Mouse (Mus musculus): ENCODE measurements around the gene Cxcr6. TPM values are rescaled to one million over a fixed set of nuclear protein-coding genes. Genes with fewer than 3 reads are reported as not detected.

Gene Cxcr6
- polyA plus RNA-seq (2014; fragmentation: Illumina TruSeq; extraction: RNeasy Lipid Tissue Mini Kit (QIAGEN cat#74804)): 4.3 TPM

DNA sequence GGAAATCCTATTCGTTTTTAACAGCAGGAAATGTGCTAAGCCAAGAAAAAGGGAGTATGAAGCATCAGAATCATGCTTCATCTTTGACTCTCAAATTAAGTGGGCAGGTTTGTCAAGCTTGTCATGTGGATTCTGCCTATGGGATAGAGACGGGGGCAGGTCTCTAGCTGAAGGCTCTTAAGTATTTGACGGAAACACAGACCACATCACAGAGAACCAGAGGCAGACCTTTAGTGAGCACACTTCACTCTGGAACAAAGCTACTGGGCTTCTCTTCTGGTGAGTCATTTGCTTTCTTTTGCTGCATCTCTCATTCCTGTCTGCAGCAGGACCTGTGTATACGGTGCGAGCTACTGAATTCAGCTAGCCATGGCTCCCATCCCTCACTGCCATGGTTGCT, at the start of gene Cxcr6:
Gene Cxcr6, plus strand, starts transcription at position 209 of the 400 bp plus-strand sequence.

DNA sequence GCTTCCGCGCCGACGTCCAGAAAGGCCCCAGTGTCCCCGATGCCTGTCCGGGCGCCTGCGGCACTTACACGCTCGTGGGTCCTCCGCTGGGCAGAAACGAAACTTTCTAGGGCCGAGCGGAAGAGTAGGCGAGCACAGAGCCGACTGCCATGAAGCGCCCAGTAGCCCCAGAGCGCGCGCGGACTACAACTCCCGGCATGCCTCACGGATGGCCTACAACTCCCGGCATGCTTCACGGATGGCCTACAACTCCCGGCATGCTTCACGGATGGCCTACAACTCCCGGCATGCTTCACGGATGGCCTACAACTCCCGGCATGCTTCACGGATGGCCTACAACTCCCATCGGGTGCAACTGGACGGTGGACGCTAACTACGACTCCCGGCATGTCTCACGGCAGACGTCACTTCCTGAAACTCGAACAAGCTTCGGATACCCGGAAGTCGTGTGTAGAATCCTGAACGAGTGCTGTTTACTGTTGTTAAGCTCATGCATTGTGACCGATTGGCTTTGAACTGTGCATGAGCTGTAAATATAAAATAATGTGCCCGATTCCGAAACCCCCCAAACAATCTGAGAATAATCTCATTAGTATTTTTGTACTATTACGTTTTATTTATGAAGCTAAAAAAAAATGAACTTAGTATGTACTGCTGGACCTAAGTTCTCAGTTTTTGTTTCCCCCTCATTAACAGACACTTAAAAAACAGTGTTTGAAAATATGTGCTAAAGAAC, 45.6 kb downstream of the Cxcr6 start, which contains the start of gene Fyco1:
Gene Fyco1, minus strand, starts transcription at position 187 of the 736 bp plus-strand sequence.

Other genes starting within 250 kb of the Cxcr6 start
- gene Slc6a20b, start 173.9 kb upstream of the Cxcr6 start, polyA plus RNA-seq (2014; fragmentation: Illumina TruSeq; extraction: RNeasy Lipid Tissue Mini Kit (QIAGEN cat#74804)): 0.26 TPM
- gene Ccr9, start 128.0 kb upstream of the Cxcr6 start, polyA plus RNA-seq (2014; fragmentation: Illumina TruSeq; extraction: RNeasy Lipid Tissue Mini Kit (QIAGEN cat#74804)): 0.54 TPM
- gene Slc6a20a, start 127.6 kb upstream of the Cxcr6 start, polyA plus RNA-seq (2014; fragmentation: Illumina TruSeq; extraction: RNeasy Lipid Tissue Mini Kit (QIAGEN cat#74804)): 1.1 TPM
- 205 TPM for gene Lztfl1, start 88.8 kb upstream of the Cxcr6 start, polyA plus RNA-seq (2014; fragmentation: Illumina TruSeq; extraction: RNeasy Lipid Tissue Mini Kit (QIAGEN cat#74804))
- gene Fyco1, start 45.4 kb downstream of the Cxcr6 start, polyA plus RNA-seq (2014; fragmentation: Illumina TruSeq; extraction: RNeasy Lipid Tissue Mini Kit (QIAGEN cat#74804)): 21.8 TPM
- gene Xcr1, start 55.6 kb downstream of the Cxcr6 start, polyA plus RNA-seq (2014; fragmentation: Illumina TruSeq; extraction: RNeasy Lipid Tissue Mini Kit (QIAGEN cat#74804)): 0.80 TPM
- gene Ccr1, start 162.2 kb downstream of the Cxcr6 start, polyA plus RNA-seq (2014; fragmentation: Illumina TruSeq; extraction: RNeasy Lipid Tissue Mini Kit (QIAGEN cat#74804)): 3.1 TPM
- not detected for gene Ccr1l1, start 171.9 kb downstream of the Cxcr6 start, polyA plus RNA-seq (2014; fragmentation: Illumina TruSeq; extraction: RNeasy Lipid Tissue Mini Kit (QIAGEN cat#74804))
- gene Ccr3, start 215.5 kb downstream of the Cxcr6 start, polyA plus RNA-seq (2014; fragmentation: Illumina TruSeq; extraction: RNeasy Lipid Tissue Mini Kit (QIAGEN cat#74804)): 0.43 TPM